Mouse (Mus musculus) bone marrow macrophage, adult 2 months (primary cell): Measurements from ENCODE around the gene Gm10053.

Experiments used
- CTCF ChIP-seq: IDR thresholded peaks from 2 replicates; pipeline ENCODE4 v1.5.1; 2012; ENCODE audit warnings: low read depth, mild to moderate bottlenecking, low read length, moderate library complexity
- POLR2A ChIP-seq: IDR thresholded peaks from 2 replicates; pipeline ENCODE4 v1.6.1; 2012; ENCODE audit warnings: mild to moderate bottlenecking, low read depth, low read length, borderline replicate concordance

DNA sequence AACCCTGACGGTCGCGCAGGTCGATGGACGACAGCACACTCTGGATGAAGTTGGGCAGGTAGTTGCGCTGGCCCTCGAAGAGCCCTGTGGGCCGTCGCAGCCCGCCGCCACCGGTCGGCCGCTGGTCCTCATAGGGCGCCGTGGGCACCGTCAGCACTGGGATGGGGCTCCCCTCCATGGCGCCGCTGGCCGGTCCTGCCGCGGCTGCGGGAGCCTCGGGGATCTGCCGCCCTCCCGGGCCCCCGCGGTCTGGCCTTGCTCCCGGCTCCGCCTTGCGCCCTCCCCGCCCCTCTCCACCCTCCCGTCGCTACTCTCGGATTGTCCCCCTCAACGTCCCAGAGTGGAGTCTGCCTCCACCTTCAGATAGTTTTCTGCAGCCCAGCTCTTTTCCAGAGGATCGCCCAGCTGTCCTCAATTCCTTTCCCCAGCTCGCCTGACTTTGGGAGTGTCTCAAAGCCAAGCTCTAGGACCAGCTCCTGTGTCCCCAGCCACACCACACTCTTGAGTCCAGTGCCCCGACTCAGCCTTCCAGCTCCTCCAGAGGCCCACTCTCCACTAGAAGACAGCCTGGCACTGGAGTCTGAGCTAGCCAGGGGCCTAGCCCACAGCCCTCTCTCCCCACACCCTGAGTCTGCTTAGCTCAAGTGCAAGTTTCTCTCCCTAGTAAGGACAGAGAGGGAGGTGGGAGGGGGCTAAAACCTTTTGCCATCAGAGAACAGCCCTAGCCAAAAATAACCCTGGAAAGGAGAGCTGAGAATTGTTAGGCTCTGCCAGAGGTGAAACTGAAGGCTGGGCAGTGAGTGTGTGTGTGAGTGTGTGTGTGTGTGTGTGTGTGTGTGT lies 13.7 kb upstream of the Gm10053 start, which contains the start of gene Pgm5:
- TF ChIP-seq CTCF = no peak
- no peak for TF ChIP-seq POLR2A
